Mouse (Mus musculus) kidney, postnatal 4 days (tissue): ENCODE measurements around the gene Slc7a4.
"Not testable (repeated sequence)": the region's sequence is repeated elsewhere in the genome, so short reads cannot be mapped to it uniquely, and the experiment has no call there.

ENCODE experiments used
- DNase-seq, 2 experiments: peaks; one replicate each; pipeline ENCODE4 v3.0.0; 2021; ENCODE audit warnings: mixed read lengths in 2 of 2

Slc7a4 gene

DNA sequence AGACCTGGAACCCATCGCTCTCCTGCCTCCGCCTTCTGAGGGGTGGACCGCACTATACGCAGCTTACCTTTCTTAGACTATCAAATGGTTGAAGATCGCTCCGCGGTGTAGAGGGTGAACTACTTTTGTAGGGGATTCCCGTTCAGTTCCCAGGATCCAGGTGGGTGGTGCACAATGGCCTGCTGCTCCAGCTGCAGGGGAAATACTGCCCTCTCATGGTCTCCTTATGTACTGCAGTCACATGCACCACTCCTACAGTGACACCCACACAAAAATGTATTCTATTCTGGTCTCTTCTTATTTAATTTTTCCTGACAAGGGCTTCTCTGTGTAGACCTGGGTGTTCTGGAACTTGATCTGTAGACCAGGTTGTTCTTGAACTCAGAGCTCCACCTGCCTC is at the start of gene Slc7a4:
TSS of gene Slc7a4 (minus strand) at position 151 of the 400 bp plus-strand sequence.
- DNase-seq = peak in 1 of 2 experiments; percentile 37

DNA sequence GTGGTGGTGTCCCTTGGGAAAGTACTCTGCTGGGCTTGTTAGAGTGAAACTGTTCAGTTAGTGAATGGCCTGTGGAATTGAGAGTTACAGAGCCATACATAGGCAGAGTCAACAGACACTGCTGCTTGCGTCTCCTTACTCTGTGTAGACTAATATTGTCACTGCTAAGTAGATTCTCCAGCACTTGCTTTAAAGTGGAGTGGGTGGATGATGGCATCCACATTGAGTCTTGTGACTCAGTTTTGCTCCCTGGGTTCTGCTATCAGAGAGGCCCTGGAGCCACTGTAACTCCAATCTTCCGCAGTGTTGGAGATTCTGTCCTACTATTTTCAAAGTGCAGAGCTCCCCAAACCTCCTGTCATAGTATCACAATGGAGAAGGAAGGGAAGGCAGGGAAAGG is 49.6 kb upstream of the Slc7a4 start:
- no peak for DNase-seq

DNA sequence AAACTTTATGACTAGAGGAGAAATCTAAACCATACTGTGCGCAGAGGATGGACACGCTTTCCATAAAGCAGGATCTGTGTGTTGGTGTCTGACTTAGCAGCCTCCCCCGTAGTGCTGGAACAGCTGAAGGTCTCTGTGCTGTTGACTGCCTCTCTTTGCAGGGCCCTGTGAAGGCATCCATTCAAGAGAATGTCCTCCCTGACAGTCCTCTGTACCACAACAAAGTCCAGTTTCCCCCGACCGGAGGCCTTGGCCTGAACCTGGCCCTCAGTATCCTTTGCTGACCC is 43.2 kb upstream of the Slc7a4 start:
- no peak for DNase-seq

DNA sequence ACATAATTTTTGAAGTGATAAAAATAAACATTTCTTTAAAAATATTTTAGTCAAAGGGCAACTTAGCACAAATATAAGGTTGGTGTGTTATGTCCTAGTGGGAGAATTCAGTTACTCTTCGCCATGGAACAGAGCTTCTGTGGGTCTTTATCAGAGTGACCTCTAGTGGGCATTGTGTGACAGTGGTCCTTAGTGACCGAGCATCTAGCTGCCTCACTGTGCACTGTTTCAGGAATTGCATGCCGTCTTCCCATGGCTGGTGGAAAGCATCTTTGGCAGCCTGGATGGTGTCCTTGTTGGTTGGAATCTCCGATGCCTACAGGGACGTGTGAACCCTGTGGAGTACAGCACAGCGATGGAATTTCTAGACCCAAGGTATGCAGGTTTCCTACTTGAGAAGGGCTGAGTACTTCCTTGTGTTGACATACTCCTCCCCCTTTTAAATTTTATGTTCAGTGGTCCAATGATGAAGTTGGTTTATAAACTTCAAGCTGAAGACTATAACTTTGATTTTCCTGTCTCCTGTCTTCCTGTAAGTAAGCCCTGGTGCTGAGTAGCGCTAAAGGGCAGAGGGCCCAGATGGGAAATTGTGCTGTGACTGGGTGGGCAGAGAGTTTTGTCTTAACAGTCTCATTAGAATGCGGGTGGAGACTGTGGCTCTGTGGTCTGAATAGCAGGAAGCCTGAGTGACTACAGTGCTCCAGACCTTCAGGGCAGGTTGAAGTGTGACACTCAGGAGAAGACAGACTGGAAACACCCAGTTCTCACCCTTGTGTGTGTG is 42.7 kb upstream of the Slc7a4 start:
- peak in 1 of 2 experiments; percentile 11 for DNase-seq

DNA sequence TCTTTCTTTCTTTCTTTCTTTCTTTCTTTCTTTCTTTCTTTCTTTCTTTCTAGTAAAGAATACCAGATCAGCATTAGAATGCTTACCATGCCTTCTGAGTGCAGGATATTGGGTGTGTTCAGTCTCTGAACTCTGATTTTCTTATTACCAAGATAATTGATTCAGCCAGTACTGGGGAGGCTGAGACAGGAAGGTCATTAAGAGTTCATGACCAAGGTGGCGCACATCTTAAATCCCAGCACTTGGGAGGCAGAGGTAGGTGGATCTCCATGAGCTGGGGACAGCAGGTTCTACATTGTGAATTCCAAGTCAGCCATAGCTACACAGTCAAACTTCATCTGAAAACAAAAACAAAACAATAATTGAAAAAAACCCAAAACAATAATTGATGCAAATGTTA is 38.9 kb upstream of the Slc7a4 start:
- DNase-seq = no peak

DNA sequence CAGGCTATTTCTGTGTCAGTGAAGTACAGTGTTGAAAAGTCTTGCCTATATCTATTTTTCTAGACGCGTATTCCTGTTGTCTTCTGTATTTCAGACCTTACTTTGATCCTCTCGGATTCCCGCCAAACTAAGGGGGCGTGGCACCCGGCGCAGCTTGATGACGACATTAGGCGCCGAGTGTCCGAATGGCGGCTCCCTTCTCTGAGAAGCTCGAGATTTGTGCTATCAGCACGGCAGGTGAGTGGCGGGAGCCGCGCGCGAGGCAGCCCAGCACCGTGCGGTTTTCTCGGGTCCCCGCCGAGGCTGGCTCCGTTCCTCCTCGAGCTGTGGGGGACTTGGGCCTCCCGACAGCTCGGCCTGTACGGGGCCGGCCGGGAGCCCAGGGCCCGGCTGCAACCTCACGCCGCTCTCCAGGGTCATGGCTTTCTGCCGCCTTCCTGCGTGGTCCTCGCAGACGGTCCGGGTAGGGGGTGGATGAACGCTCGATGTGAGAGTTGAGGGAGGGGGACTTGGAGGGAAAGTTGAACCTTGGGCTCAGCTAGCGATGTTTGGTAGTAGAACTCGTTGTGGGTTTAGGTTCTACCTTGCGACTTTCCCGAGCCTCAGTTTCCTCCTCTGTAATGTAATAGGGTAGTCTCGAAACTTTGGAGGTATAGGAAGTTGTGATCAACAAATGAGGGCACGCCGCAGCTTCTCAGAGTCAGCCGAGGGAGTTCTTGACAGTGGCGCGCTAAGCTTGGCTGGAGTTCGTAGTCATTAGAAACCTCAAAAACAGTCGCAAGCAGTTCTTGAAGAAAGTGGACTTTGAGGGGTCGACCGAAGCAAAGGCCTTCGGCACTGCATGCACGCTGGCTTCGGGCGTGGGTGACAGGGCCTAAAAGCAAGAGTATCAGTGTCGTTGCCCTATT is 36.4 kb upstream of the Slc7a4 start, which contains the start of gene Smpd4:
TSS of gene Smpd4 (plus strand) at position 157 of the 908 bp plus-strand sequence.
- DNase-seq = peak; percentile 97 to 98

DNA sequence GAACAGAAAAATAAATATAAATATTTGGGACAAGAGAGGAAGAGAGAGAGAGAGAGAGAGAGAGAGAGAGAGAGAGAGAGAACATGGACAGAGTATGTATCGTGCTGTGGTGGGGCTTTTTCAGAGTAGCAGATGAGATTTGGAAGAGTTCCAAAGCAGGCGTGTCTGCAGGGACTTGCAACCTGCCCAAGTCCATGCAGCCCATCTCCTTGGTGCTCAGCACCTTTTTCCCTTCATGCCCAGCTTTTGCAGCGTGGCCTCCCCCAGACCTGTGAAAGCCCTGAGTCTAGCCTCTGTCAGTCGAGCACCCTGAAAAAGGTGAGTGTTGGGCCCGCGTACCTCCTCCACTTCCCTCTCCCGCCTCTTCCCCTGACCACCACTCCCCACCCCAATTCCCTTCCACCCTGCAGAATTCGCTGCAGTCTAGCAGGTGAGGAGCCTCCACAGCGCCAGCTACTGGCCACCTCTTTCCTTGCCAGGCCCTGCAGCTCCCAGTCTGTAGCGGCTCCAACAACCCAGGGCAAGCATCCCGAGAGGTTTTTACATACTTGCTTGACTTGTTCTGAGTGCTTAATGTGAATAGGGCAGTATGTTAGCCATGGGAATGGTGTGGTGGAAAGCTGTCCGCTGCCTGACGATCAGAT is 35.0 kb upstream of the Slc7a4 start:
- DNase-seq = peak; percentile 73 to 82

DNA sequence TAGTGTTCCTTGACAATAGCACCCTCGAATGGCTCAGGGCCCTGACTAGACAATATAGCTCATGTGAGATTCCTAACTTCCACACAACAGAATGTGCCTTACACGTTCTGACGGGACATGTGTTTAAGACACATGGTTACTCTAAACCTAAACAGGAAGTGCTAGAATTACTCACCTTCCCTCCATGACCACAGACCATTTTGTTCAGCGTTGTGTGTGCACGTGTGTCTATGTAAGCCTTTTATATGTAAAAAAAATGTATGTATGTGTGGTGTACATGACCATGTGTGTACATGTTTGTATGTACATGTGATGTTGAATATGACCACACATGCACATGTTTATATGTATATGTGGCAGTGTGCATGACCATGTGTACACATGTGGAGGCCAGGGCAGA is 33.2 kb upstream of the Slc7a4 start:
- no peak for DNase-seq

DNA sequence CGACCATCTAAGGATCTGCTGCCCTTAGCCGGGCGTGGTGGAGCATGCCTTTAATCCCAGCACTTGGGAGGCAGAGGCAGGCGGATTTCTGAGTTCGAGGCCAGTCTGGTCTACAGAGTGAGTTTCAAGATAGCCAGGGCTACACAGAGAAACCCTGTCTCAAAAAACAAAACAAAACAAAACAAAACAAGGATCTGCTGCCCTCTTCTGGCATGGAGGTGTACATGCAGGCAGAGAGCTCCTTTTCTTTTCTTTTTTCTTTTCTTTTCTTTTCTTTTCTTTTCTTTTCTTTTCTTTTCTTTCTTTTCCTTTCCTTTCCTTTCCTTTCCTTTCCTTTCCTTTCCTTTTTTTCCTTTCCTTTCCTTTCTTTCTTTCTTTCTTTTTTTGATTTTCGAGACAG is 31.7 kb upstream of the Slc7a4 start:
- not testable (repeated sequence) for DNase-seq

DNA sequence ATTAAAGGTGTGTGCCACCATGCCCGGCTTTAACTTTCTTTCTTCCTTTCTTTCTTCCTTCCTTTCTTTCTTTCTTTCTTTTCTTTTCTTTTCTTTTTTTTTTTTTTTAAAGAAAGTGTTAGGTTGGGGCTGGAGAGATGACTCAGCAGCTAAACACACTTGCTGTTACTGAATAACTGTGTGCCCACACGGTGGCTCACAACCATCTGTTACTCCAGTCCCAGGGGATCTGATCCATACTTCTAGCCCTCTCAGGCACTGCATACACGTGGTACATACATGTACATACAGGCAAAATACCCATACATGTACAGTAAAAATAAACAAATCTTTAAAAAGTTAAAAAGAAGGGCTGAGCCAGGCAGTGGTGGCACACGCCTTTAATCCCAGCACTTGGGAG is 28.4 kb upstream of the Slc7a4 start:
- no peak for DNase-seq

DNA sequence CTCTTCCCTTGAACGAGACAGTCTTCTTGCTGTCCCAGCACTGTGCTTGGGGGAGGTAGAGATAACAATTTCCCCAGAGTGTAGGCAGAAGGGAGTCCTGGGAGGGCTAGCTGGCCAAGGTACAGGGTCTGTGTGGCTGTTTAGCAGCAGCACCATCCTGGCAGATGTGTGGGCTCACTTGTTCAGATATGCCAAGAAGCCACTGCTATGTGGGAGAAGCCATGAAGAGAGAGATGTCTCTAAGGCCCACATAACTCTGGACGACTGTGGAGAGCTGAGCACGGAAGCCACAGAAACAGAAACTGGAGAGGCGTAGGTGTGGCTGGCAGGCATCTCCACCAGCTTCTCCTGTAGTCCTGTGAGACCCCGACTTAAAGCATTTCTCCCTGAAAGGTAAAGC is 22.7 kb upstream of the Slc7a4 start:
- DNase-seq = no peak

DNA sequence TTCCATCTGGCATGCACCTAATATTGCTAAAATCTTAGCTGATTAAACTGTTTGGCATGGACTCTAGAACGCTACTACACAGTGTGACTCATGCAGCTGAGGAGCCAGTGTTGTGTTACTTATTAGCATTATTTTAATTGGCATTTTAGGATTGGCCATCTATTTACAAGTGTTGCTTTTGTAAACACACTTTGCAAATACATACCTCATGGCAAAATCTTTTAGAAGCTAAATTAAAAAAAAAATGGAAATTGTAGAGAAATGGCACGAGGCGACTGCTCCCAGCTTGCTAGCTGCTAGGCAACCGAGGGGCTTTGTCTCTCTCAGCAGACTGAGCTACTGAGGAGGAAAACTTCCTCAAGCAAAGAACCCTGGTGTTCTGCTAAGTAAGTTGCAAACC is 21.9 kb upstream of the Slc7a4 start:
- no peak for DNase-seq

DNA sequence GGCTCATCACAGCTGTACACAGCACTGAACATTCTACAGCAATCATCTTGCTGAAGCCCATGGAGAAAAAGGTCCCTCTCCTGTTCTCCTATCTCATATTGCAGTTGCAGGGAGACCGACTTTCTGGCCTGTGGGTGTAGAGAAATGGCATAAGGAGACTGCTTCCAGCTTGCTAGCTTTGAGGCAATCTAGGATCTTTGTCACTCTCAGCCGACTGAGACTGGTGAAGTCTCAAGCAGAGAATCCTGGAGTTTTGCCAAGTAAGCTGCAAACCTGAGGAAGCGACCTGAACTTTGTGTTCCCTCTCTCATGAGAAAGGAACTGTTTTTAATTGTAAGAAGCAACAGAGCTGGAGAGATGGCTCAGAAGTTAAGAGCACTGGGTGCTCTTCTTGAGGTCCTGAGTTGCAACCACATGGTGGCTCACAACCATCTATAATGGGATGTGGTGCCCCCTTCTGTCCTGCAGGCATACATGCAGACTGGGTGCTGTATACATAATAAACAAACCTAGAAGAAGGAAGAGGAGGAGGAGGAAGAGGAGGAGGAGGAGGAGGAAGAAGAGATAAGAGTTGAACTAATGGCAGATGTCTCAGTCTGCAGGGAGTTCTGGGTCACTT is 18.0 kb upstream of the Slc7a4 start:
- no peak for DNase-seq

DNA sequence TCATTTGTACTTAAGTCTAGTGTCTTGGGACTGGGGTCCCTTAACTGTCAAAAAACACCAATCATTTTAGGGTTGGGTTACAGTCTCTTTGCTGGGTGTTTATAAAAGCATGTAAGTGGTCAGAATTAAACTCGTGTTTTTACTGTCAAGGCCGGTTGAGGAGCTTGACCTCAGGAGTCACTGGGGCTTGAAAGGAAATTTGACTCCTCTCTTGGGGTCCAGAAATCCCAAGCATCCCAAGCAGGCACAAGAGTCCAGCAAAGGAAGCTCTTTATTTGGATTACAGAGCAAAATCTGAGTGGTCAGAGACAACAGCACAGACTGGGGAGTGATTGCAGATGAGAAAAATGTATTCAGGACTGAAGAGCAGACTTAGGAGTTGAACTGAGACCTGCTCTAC is 7.7 kb upstream of the Slc7a4 start:
- no peak for DNase-seq

DNA sequence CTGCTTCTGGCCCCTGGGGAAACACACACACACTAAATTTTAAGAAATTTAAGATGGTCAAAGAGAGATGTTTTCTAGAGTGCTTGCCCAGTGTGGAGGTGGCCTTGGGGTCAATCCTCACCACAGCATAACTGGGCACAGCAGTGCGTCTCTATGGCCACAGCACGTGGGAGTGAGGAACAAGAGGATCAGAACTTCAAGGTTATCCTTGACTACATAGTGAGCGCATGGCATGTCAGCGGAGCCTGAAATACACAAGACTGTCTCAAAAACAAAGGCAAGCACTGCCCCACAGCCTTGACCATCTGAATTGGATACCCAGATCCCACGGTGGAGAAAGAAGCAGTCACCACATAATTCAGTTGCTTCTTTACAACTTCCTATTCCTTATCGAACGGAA is 1.5 kb upstream of the Slc7a4 start:
- no peak for DNase-seq

DNA sequence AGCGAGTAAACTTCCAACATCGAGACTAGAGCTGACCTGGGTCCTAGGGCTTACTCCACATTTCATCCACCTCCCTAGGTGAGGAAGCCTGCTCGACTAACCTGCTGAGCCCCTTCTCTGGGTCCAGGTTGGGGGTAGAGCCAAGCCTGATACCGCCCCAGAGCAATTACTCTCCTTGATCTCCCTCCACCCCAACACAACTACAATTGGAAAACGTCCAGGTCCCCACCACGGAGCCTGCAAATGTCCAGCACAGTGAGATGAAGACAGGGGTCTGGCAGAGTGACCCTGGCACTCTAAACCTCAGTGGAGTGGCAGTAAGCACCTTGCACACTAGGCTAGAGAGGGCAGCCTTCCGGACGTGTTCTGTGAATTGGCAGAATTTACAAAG is 6.2 kb downstream of the Slc7a4 start:
- DNase-seq = no peak

DNA sequence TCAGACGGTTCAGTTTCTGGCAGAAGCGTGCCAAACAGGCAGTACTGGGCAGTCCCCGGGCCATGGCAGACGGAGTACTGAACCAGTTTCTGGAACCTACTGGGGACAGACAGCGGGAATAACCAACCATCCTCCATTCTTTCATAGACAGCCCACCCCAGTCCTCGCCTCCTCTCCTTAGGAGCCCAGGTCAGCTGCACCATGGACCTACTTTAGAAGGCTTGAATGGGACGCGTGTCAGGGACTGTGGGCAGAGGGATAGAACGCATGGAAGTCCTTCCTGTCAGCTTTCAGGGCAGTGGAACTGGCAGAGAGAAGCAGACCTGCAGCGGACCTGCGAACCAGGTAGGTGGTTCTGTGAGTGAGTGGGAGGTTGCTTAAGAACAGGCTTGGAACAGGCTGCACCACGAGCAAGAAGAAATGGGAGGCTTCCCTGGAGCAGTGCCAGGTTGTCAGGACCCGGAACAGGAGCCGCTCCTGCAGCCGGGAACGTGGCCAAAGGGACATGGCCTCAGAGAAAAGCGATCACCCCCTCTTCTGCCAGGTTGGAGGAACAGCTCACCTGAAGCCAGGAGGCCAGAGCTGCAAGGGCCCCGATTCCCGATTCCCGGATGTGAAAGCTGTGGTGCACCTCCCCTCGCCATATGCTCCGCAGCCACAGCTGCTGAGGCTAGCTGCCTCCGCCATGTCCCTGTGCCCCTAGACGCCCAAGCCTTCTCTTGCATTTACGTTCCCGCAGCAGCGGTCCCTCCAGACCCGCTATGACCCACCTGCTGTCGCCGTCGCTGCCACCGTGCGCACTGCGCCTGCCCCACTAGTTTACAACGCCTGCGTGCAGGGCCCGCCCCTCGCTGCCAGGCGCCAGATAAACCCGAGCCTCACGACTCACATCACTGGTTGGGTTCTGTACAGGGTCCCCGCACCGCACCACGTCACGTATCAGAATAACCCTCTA is 6.9 kb downstream of the Slc7a4 start:
- peak; percentile 81 to 86 for DNase-seq

DNA sequence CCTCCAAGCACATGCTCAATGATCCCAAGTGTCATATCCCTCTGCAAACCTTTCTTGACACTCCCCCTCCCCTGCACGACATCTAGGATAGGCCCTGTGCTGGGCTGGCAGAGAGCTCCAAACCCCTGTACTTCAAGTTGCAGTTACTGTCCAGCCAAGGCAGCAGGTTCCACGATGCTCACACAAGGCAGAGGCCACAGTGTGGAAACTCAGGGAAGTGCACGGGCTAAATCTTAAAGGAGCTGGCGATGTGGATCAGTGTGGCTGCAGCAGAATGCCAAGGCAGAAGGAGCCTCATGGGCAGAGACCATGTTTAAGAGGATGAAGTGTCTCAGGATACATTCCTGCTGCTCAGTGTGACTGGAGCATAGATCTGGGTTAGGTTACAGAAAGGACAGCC is 16.8 kb downstream of the Slc7a4 start:
- DNase-seq = peak in 1 of 2 experiments; percentile 37

DNA sequence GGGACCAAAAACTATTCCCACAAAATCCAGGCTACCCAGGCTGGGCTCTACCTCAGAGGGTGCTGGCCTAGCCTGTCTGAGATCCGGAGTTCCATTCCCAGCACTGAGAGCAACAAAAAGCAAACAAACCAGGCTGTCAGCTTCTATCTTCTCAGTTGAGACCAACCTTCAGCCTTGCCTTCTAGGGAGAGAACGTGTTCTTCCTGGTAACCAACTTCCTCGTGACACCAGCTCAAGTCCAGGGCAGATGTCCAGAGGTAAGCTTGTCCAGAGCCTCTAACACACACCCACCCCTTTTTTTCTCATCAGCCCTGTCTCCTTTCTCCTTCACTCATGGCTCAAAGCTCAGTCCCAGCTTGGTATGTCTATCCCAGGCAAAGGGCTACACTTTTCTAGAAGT is 18.2 kb downstream of the Slc7a4 start:
- no peak for DNase-seq

DNA sequence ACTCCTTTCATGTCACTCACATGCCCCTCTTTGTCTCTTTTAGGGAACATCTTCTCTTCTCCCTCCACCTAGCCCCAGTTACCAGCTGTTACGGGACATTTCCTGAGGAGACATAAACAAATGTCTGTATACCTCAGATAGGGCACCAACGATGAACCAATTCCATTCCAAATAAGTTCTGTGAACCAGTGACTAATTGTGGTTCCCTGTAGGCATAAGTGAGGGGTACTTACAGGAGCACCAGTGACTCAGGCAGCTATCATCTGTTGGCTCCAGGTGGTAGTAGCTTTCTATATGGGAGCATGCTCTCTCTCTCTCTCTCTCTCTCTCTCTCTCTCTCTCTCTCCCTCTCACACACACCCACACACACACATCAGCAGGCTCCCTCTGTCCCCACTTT is 18.8 kb downstream of the Slc7a4 start:
- no peak for DNase-seq

DNA sequence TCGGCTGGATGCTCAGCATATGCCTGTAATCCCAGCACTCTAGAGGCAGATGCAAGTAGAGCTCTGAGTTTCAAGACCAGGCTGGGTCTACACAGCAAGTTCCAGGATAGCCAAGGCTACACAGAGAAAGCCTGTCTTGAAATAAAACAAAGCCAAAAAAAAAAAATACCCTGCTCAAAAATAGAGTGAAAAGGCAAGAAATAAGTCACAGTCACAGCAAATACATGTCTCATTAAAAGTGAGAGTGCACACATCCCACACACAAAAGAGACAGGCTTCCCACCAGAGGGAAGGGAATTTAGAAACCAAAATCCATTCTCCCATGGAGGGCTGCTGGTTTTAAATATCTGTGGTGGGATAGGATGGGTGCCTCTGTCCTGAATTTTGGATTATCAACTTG is 19.4 kb downstream of the Slc7a4 start:
- DNase-seq = no peak

DNA sequence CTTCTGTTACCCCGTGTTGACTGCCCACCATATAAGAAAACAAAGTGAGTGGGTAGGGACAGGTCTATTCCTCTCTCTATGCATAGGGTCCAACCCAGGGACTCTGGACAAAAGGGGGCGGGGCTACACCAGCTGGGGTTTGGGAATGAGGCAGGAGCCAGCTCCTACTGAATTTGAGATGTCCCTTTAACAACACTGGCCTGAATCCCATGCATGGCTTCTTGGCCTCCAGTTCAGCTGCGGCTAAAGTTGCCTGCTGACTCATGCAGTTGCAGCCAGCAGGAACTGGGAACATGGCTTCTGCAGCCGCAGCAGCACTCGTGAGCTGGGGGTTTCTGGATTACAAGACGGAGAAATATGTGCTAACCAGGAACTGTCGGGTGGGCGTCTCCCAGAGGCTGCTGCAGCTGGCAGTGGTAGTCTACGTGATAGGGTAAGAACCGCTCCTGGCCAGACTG is 21.2 kb downstream of the Slc7a4 start, which contains the start of gene P2rx6:
TSS of gene P2rx6 (plus strand) at position 135 of the 458 bp plus-strand sequence.
- peak; percentile 76 to 82 for DNase-seq
